Mouse (Mus musculus) heart, adult 10 weeks (tissue): Measurements from ENCODE around the gene Herpud2. TPM values are rescaled to one million over a fixed set of nuclear protein-coding genes. Genes with fewer than 3 reads are reported as not detected.

Experiments
- polyA plus RNA-seq: library from polyadenylated mRNA; stranded (reverse); fragments of 350-450 nt; fragmentation: Illumina TruSeq; extraction: RNeasy Lipid Tissue Mini Kit (QIAGEN cat#74804); gene quantifications from one replicate; pipeline ENCODE4 v1.2.3, GENCODE M21; 2014; ENCODE audit warnings: low read depth, low replicate concordance

The Herpud2 gene
- polyA plus RNA-seq = 33.8 TPM

GRCm38 (mm10) chr9:25151611-25152241 is at the start of gene Herpud2:
Gene Herpud2, minus strand, starts transcription at chr9:25151820.

GRCm38 (mm10) chr9:25089122-25089521 is 62.5 kb downstream of the Herpud2 start, which contains the start of gene Gm10181:
Gene Gm10181, plus strand, starts transcription at chr9:25089422.

Other genes with a start within 250 kb of the Herpud2 start
- not detected for gene Gm10181, start 62.4 kb downstream of the Herpud2 start, polyA plus RNA-seq
- 129 TPM for gene Sept7, start 100.6 kb upstream of the Herpud2 start, polyA plus RNA-seq